Mouse (Mus musculus): ENCODE data around the gene Eif3i.

DNA sequence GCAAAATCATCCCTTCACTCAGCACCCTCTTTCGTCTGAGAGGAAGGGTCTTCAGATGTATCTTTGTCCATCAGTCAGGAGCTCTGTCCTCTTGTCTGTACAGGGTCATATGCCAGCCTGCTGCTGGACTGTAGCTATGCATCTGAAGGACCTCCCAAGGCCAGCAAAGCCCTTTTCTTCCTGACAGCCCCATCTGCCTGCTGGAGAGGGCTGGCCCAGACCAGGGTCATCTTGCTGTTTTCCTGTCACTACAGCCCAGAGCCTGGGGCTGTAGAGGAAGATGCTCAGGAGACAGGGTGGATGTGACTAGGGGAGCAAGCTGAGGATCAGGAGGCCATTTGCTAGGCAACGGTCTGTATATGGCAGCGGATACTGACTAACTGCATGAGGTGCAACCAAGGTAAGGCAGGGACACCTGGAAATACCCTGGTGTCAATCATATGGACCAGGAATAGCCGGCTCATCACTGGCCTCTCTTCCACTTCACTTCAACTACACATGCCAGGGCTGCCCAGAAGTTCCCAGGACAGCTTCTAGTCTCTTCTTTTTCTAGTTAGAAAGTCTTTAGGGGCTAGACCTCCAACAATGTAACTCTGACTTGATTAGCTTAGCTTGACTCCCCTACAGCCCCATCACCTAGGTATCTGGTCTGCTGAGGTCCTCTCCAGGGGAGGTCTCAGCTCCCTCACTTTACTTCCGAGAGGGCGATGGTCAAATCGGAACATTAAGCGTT lies 22.5 kb upstream of the Eif3i start:
- TF ChIP-seq USF1 (IDR thresholded peaks at IDR 0.05; ENCODE audit: low read depth) (no peak), CTCF (IDR thresholded peaks at IDR 0.05; ENCODE audit: control insufficient read depth, insufficient read depth, insufficient read length) (no peak), MYOG (IDR thresholded peaks at IDR 0.05; ENCODE audit: control insufficient read depth, extremely low read depth, insufficient read length) (no peak), MYOD1 (IDR thresholded peaks at IDR 0.05; ENCODE audit: control insufficient read depth, insufficient read length, low read depth) (no peak), CEBPB (IDR thresholded peaks at IDR 0.05; ENCODE audit: low read depth) (no peak), MAX (IDR thresholded peaks at IDR 0.05) (no peak), FOSL1 (IDR thresholded peaks at IDR 0.05; ENCODE audit: insufficient read depth, low read length, poor library complexity, severe bottlenecking) (no peak)

Measured in C2C12 (cell line).